Mouse (Mus musculus) spleen, adult 2 months (tissue): ENCODE data around the gene Ccdc130. TPM values are rescaled to one million over a fixed set of nuclear protein-coding genes. Genes with fewer than 3 reads are reported as not detected.
A peak's percentile ranks its signal among the peaks of the same experiment; 100 is the strongest.

Experiments
- DNase-seq, 2 experiments: peaks; one replicate each; pipeline versions ENCODE4 v3.0.0 to v3.0.0-alpha.2; 2012 to 2021; ENCODE audit warnings: low spot score in 2 of 2, low read depth in 1 of 2
- H3K27ac ChIP-seq: fragments of 200-500 bp; 2 replicates; pipeline ENCODE4 v1.5.1; 2012; ENCODE audit warnings: low read length, inconsistent platforms; ENCODE audit not compliant: insufficient read depth
- H3K27me3 ChIP-seq: fragments of 200-500 bp; 2 replicates; pipeline ENCODE4 v1.6.1; 2012; ENCODE audit warnings: mild to moderate bottlenecking, moderate library complexity, low read length, inconsistent platforms; ENCODE audit not compliant: control insufficient read depth, insufficient read depth
- H3K36me3 ChIP-seq: fragments of 200-500 bp; 2 replicates; pipeline ENCODE4 v1.6.1; 2012; ENCODE audit warnings: mild to moderate bottlenecking, low read length, inconsistent platforms; ENCODE audit not compliant: control insufficient read depth, insufficient read depth
- H3K4me1 ChIP-seq: fragments of 200-500 bp; 2 replicates; pipeline ENCODE4 v1.6.1; 2011; ENCODE audit warnings: inconsistent platforms; ENCODE audit not compliant: control insufficient read depth, insufficient read depth, insufficient read length
- H3K4me3 ChIP-seq: fragments of 200-500 bp; 2 replicates; pipeline ENCODE4 v1.5.1; 2011; ENCODE audit warnings: mild to moderate bottlenecking, inconsistent platforms; ENCODE audit not compliant: insufficient read depth, insufficient read length; ENCODE audit errors: extremely low read depth
- CTCF ChIP-seq: fragments of 200-500 bp; IDR thresholded peaks from 2 replicates; pipeline ENCODE4 v1.5.1; 2011; ENCODE audit warnings: mild to moderate bottlenecking, inconsistent platforms; ENCODE audit not compliant: insufficient read depth, insufficient read length, insufficient replicate concordance; ENCODE audit errors: extremely low read depth
- POLR2A ChIP-seq: fragments of 200-500 bp; IDR thresholded peaks from 2 replicates; pipeline ENCODE4 v1.6.1; 2011; ENCODE audit warnings: low read depth, low read length, inconsistent platforms
- WGBS: fragments of 180-500 bp; shearing (Covaris S2); methylation state at CpG from one replicate; pipeline ENCODE4 v1.1.7; 2018; 5-methylcytosine and 5-hydroxymethylcytosine counted together
- polyA plus RNA-seq: library from polyadenylated mRNA; depleted of rRNA; stranded (reverse); fragments of >200 nt; gene quantifications from 2 replicates; pipeline ENCODE4 v1.2.3, GENCODE M21; 2012; rRNA removed

Gene Ccdc130
- polyA plus RNA-seq, 1 experiment, result 27.1 TPM

DNA sequence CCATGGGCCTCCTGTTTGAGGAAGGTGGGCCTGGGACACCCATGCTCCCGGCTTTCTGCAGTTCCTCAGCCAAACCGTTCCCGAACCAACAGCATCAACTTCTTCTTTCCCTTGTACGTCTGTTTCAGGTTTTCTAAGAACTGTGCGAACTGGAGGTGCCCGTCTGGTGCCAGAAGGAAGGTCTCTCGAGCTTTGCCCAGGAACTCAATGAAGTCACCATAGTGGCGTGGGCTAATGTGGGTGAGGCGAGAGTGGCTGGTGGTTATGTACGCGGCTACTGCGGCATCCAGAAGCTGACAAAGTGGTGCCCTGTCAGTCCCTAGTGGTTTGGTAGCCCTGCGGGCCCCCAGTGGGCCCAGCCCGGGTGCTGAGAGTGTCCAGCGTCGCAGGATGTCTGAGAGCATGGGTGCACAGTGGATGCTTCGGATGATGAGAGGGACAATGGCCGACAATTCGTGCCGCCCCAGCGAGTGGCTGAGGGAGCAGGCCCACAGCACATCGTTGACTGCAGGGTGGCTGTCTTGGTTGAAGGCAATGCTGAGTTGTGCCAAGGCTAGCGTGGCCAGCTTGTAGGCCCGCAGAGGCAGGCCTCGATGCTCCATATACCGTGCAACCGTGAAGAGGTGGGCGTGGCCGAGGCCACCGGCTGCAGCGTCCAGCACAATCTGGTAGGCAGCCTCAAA is 58.2 kb downstream of the Ccdc130 start:
- TF ChIP-seq CTCF (no peak), POLR2A (no peak)
- WGBS, result 94% methylated on average over 31 of the region's 31 CpGs
- DNase-seq, result no peak
- Histone ChIP-seq H3K27me3 (no peaks in the 10 kb centered on the region), H3K4me3 (no peak overlapping the region), H3K36me3 (peaks cover 16% of the 10 kb centered on the region), H3K27ac (no peak overlapping the region), H3K4me1 (peaks cover 20% of the 10 kb centered on the region; the same call in 1 of the 2 replicates)

DNA sequence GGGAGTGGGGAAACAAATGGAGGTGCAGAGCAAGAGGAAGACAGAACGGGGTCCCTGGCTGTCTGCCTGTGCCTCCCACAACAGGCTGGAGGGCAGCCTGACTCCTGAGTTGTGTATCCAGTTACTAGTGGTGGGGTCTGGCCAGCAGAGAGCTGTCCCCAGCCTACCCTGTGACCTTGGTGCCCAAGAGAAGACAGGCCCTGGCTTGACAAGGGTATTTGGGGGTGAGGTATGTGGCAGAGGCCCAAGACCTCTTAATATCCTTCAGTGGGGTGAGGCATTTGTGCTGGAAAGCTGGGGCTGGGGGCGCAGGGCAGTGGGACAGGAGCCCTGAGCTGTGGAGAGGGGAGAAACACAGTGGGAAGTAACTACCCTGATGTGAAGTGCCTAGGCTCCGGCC is 59.0 kb downstream of the Ccdc130 start:
- no peak for TF ChIP-seq POLR2A
- no peak for TF ChIP-seq CTCF
- Histone ChIP-seq H3K4me1 (peaks cover 20% of the 10 kb centered on the region; the same call in 1 of the 2 replicates), H3K4me3 (no peak overlapping the region), H3K36me3 (peaks cover 14% of the 10 kb centered on the region), H3K27ac (no peak overlapping the region), H3K27me3 (no peaks in the 10 kb centered on the region)
- DNase-seq, result no peak
- 96% methylated on average over 3 of the region's 3 CpGs for WGBS

DNA sequence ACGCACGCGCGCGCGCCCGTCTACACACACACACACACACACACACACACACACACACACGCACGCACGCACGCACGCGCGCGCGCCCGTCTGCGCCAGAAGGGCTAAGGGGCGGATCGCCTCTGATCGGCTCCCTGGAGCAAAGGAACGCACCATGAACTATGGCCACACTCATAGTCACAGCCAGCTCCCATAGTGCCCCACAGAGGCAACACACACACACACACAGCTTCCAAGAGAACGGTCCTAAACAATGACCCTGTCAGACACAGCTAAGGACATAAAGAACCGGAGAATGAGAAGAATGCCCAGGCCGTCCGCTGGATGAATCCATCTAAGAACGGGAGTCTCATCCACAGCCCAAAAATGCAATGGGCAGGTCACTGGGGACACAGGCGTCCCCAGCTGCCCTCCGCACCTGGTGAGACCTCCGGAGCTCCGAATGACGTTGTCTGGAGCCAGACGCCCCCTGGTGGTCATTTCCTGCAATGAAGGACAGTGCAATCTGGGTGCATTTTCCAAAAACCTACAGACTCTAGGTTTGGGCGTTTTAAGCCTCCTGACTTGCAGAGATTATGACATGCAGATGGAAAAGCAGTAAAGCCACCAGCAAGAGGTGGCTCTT is 59.9 kb downstream of the Ccdc130 start:
- H3K4me3 ChIP-seq, result no peak overlapping the region
- no peaks in the 10 kb centered on the region for H3K27me3 ChIP-seq
- TF ChIP-seq CTCF (peak; percentile 84; the same call in 1 of the 2 replicates), POLR2A (no peak)
- 54% methylated on average over 31 of the region's 34 CpGs for WGBS
- H3K4me1 ChIP-seq, result peaks cover 20% of the 10 kb centered on the region; the same call in 1 of the 2 replicates
- no peak overlapping the region for H3K27ac ChIP-seq
- peak in 1 of 2 experiments; percentile 80 for DNase-seq
- peaks cover 12% of the 10 kb centered on the region for H3K36me3 ChIP-seq

- WGBS, result 28% methylated on average over 17 of the region's 17 CpGs
- peaks cover 12% of the 10 kb centered on the region for H3K36me3 ChIP-seq
- no peak overlapping the region for H3K4me3 ChIP-seq
- H3K27ac ChIP-seq, result peak overlapping the region; percentile 56
- H3K27me3 ChIP-seq, result no peaks in the 10 kb centered on the region
- no peak for DNase-seq
- H3K4me1 ChIP-seq, result peaks cover 26% of the 10 kb centered on the region; the same call in 1 of the 2 replicates
- TF ChIP-seq POLR2A (no peak), CTCF (no peak)
Measured at GRCm38 (mm10) chr8:84208381-84209380, 61.5 kb downstream of the Ccdc130 start.

DNA sequence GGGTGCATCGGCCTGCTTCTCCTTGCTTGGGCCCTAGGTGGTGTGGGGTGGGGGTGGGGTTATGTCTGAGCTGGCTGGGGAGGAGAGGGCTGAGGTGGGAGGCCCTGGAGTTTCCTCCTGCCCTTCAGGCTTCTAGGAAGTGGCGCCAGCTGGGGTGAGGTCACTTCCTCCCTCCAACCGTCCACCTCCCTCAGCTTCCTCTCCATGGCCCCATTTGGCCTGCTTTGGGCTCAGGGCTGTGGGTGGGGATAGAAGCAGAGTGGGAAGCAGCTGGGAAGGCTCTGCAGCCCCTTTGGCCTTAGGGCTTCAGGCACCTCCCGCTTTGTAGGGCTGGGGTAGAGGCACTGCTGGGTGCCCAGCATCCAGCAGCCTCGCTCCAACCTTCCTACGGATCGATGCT is 62.4 kb downstream of the Ccdc130 start:
- DNase-seq, result no peak
- WGBS, result 13% methylated on average over 7 of the region's 7 CpGs
- no peak for TF ChIP-seq CTCF
- no peak for TF ChIP-seq POLR2A
- no peak overlapping the region for H3K4me3 ChIP-seq
- no peaks in the 10 kb centered on the region for H3K27me3 ChIP-seq
- H3K4me1 ChIP-seq, result peaks cover 34% of the 10 kb centered on the region
- peaks cover 11% of the 10 kb centered on the region for H3K36me3 ChIP-seq
- H3K27ac ChIP-seq, result peak overlapping the region; percentile 56

Other genes with a start within 250 kb of the Ccdc130 start
- gene Palm3, start 248.9 kb downstream of the Ccdc130 start, polyA plus RNA-seq, result 0.22 and 0.23 TPM in 2 replicates
- 69.5 and 70.0 TPM in 2 replicates for gene Il27ra, start 227.8 kb downstream of the Ccdc130 start, polyA plus RNA-seq
- gene Rln3, start 225.4 kb downstream of the Ccdc130 start, polyA plus RNA-seq, result 3.8 and 5.3 TPM in 2 replicates
- 0.35 and 0.43 TPM in 2 replicates for gene Gm10643, start 205.2 kb downstream of the Ccdc130 start, polyA plus RNA-seq
- 45.6 and 58.3 TPM in 2 replicates for gene Rfx1, start 203.5 kb downstream of the Ccdc130 start, polyA plus RNA-seq
- 64.1 and 87.6 TPM in 2 replicates for gene Dcaf15, start 165.6 kb downstream of the Ccdc130 start, polyA plus RNA-seq
- gene Podnl1, start 144.4 kb downstream of the Ccdc130 start, polyA plus RNA-seq, result 11.1 and 12.9 TPM in 2 replicates
- 21.0 and 26.6 TPM in 2 replicates for gene Cc2d1a, start 122.4 kb downstream of the Ccdc130 start, polyA plus RNA-seq
- 1.4 TPM in 2 replicates for gene 4930432K21Rik, start 122.4 kb downstream of the Ccdc130 start, polyA plus RNA-seq
- 1.2 TPM in 1 of 2 replicates, not detected in the other for gene Nanos3, start 85.2 kb downstream of the Ccdc130 start, polyA plus RNA-seq
- gene Zswim4, start 33.3 kb downstream of the Ccdc130 start, polyA plus RNA-seq, result 11.3 and 17.5 TPM in 2 replicates
- gene D8Ertd738e, start 20.7 kb downstream of the Ccdc130 start, polyA plus RNA-seq, result 68.3 and 88.3 TPM in 2 replicates
- gene Mri1, start 13.1 kb downstream of the Ccdc130 start, polyA plus RNA-seq, result 59.5 and 104 TPM in 2 replicates
- gene Cacna1a, start 118.1 kb upstream of the Ccdc130 start, polyA plus RNA-seq, result 7.0 and 13.5 TPM in 2 replicates